Mouse (Mus musculus) kidney, embryonic 14.5 days (tissue): ENCODE results near the gene Hmgb1. TPM values are rescaled to one million over a fixed set of nuclear protein-coding genes. Genes with fewer than 3 reads are reported as not detected.

ENCODE experiments used
- ATAC-seq: fragments of 200-750 bp; cut with Nextera tagmentation; 2 replicates; pipeline ENCODE4 v1.8.0; 2017; ENCODE audit warnings: moderate number of reproducible peaks, mild to moderate bottlenecking, moderate TSS enrichment, moderate library complexity; ENCODE audit not compliant: low FRiP score, low TSS enrichment
- H3K27ac ChIP-seq: fragments of 300-500 bp; sonication (generic); 2 replicates; pipeline ENCODE4 v1.5.1; 2014; ENCODE audit warnings: low read depth, mild to moderate bottlenecking, low read length, moderate library complexity, mixed read lengths
- H3K27me3 ChIP-seq: fragments of 300-500 bp; sonication (generic); 2 replicates; pipeline ENCODE4 v1.6.1; 2014; ENCODE audit warnings: mild to moderate bottlenecking, low read length; ENCODE audit not compliant: control insufficient read depth, insufficient read depth
- H3K36me3 ChIP-seq: fragments of 300-500 bp; sonication (generic); 2 replicates; pipeline ENCODE4 v1.6.1; 2014; ENCODE audit warnings: low read length, mixed read lengths; ENCODE audit not compliant: control insufficient read depth, insufficient read depth
- H3K4me1 ChIP-seq: fragments of 300-500 bp; sonication (generic); 2 replicates; pipeline ENCODE4 v1.6.1; 2014; ENCODE audit warnings: low read length, mixed read lengths; ENCODE audit not compliant: control insufficient read depth, insufficient read depth
- H3K4me2 ChIP-seq: fragments of 300-500 bp; sonication (generic); replicated peaks from 2 replicates; pipeline ENCODE4 v1.6.1; 2014; ENCODE audit warnings: low read depth, mild to moderate bottlenecking, low read length
- H3K4me3 ChIP-seq: fragments of 300-500 bp; sonication (generic); 2 replicates; pipeline ENCODE4 v1.5.1; 2014; ENCODE audit warnings: mild to moderate bottlenecking, low read length
- H3K9ac ChIP-seq: fragments of 300-500 bp; sonication (generic); 2 replicates; pipeline ENCODE4 v1.6.1; 2014; ENCODE audit warnings: low read depth, mild to moderate bottlenecking, low read length, moderate library complexity
- H3K9me3 ChIP-seq: fragments of 300-500 bp; sonication (generic); 2 replicates; pipeline ENCODE4 v1.6.1; 2016; ENCODE audit warnings: low read length; ENCODE audit not compliant: control insufficient read depth
- WGBS: fragments of 180-500 bp; shearing (Covaris S2); extraction: QIAGEN DNeasy Blood & Tissue Kit; methylation state at CpG from one replicate; pipeline ENCODE4 v1.1.7; 2014; 5-methylcytosine and 5-hydroxymethylcytosine counted together
- polyA plus RNA-seq: library from polyadenylated mRNA; unstranded; fragments of >200 nt; fragmentation: Nextera tagmentation; extraction: Ambion mirVana; gene quantifications from 2 replicates; pipeline ENCODE4 v1.2.1, GENCODE M21; 2014

The Hmgb1 gene
- polyA plus RNA-seq, 1 experiment from 2014 or later, result 1,862 TPM

GRCm38 (mm10) chr5:149015335-149016201, 168.7 kb downstream of the Hmgb1 start:
- no peak overlapping the region for H3K27ac ChIP-seq
- H3K36me3 ChIP-seq, result no peaks in the 10 kb centered on the region
- 1% methylated on average over 32 of the region's 37 CpGs for WGBS
- peaks cover 13% of the 10 kb centered on the region for H3K4me1 ChIP-seq
- ATAC-seq, result peak; percentile 78
- H3K9ac ChIP-seq, result peak overlapping the region; percentile 78
- no peaks in the 10 kb centered on the region for H3K27me3 ChIP-seq
- H3K4me3 ChIP-seq, result peak overlapping the region; percentile 53
- peak overlapping the region; percentile 91 for H3K4me2 ChIP-seq
- no peaks in the 10 kb centered on the region for H3K9me3 ChIP-seq

GRCm38 (mm10) chr5:149014600-149015268, 169.6 kb downstream of the Hmgb1 start:
- Histone ChIP-seq H3K9ac (peak overlapping the region; percentile 78), H3K4me2 (peak overlapping the region; percentile 91), H3K4me1 (peaks cover 9% of the 10 kb centered on the region), H3K27me3 (no peaks in the 10 kb centered on the region), H3K27ac (no peak overlapping the region; the same call in 1 of the 2 replicates), H3K9me3 (no peaks in the 10 kb centered on the region), H3K4me3 (peak overlapping the region; percentile 53), H3K36me3 (no peaks in the 10 kb centered on the region)
- 12% methylated on average over 17 of the region's 17 CpGs for WGBS
- ATAC-seq, result peak; percentile 20; the same call in 1 of the 2 replicates

- Histone ChIP-seq H3K9ac (no peak overlapping the region), H3K27ac (no peak overlapping the region), H3K36me3 (no peaks in the 10 kb centered on the region), H3K27me3 (no peaks in the 10 kb centered on the region), H3K4me1 (peaks cover 9% of the 10 kb centered on the region), H3K4me3 (no peak overlapping the region), H3K9me3 (no peaks in the 10 kb centered on the region), H3K4me2 (no peak overlapping the region)
- ATAC-seq, result no peak
- 73% methylated on average over 7 of the region's 7 CpGs for WGBS
Observed at GRCm38 (mm10) chr5:149013817-149014508, 170.3 kb downstream of the Hmgb1 start.

GRCm38 (mm10) chr5:149009111-149009510, 175.2 kb downstream of the Hmgb1 start:
- ATAC-seq, result no peak
- H3K36me3 ChIP-seq, result no peaks in the 10 kb centered on the region
- H3K27me3 ChIP-seq, result no peaks in the 10 kb centered on the region
- H3K27ac ChIP-seq, result no peak overlapping the region
- no peak overlapping the region for H3K9ac ChIP-seq
- 93% methylated on average over 3 of the region's 3 CpGs for WGBS
- no peaks in the 10 kb centered on the region for H3K9me3 ChIP-seq
- H3K4me3 ChIP-seq, result no peak overlapping the region
- no peak overlapping the region for H3K4me2 ChIP-seq
- H3K4me1 ChIP-seq, result peaks cover 18% of the 10 kb centered on the region

- WGBS, result 58% methylated on average over 5 of the region's 5 CpGs
- Histone ChIP-seq H3K36me3 (no peaks in the 10 kb centered on the region), H3K9me3 (no peaks in the 10 kb centered on the region), H3K4me3 (peak overlapping the region; percentile 21; the same call in 1 of the 2 replicates), H3K4me1 (peaks cover 28% of the 10 kb centered on the region), H3K27ac (peak overlapping the region; percentile 73; the same call in 1 of the 2 replicates), H3K4me2 (peak overlapping the region; percentile 54), H3K27me3 (no peaks in the 10 kb centered on the region), H3K9ac (peak overlapping the region; percentile 55; the same call in 1 of the 2 replicates)
- ATAC-seq, result no peak
Observed at GRCm38 (mm10) chr5:149007295-149007646, 177.0 kb downstream of the Hmgb1 start.

GRCm38 (mm10) chr5:149006362-149007294, 177.7 kb downstream of the Hmgb1 start:
- peak overlapping the region; percentile 21 for H3K4me3 ChIP-seq
- whole genome bisulfite sequencing, result 8% methylated on average over 26 of the region's 26 CpGs

GRCm38 (mm10) chr5:149005701-149006361, 178.5 kb downstream of the Hmgb1 start:
- 55% methylated on average over 9 of the region's 9 CpGs for WGBS
- Histone ChIP-seq H3K9ac (no peak overlapping the region; the same call in 1 of the 2 replicates), H3K4me3 (no peak overlapping the region), H3K27me3 (no peaks in the 10 kb centered on the region), H3K27ac (no peak overlapping the region), H3K4me1 (peaks cover 36% of the 10 kb centered on the region), H3K4me2 (peak overlapping the region; percentile 54), H3K36me3 (no peaks in the 10 kb centered on the region), H3K9me3 (no peaks in the 10 kb centered on the region)
- ATAC-seq, result no peak; the same call in 1 of the 2 replicates

More at GRCm38 (mm10) chr5:149006362-149007294, 177.7 kb downstream of the Hmgb1 start:
- H3K27ac ChIP-seq, result peak overlapping the region; percentile 73
- H3K4me1 ChIP-seq, result peaks cover 35% of the 10 kb centered on the region
- no peaks in the 10 kb centered on the region for H3K36me3 ChIP-seq
- H3K9me3 ChIP-seq, result no peaks in the 10 kb centered on the region
- H3K27me3 ChIP-seq, result no peaks in the 10 kb centered on the region
- peak overlapping the region; percentile 55 for H3K9ac ChIP-seq
- ATAC-seq, result peak; percentile 78
- peak overlapping the region; percentile 54 for H3K4me2 ChIP-seq

- ATAC-seq, result peak; percentile 58
- WGBS, result 18% methylated on average over 9 of the region's 9 CpGs
- no peak overlapping the region for H3K9ac ChIP-seq
- peaks cover 36% of the 10 kb centered on the region for H3K4me1 ChIP-seq
- H3K4me2 ChIP-seq, result no peak overlapping the region
- H3K4me3 ChIP-seq, result no peak overlapping the region
- no peaks in the 10 kb centered on the region for H3K27me3 ChIP-seq
- H3K27ac ChIP-seq, result no peak overlapping the region
- no peaks in the 10 kb centered on the region for H3K9me3 ChIP-seq
- H3K36me3 ChIP-seq, result no peaks in the 10 kb centered on the region
Observed at GRCm38 (mm10) chr5:149005083-149005482, 179.2 kb downstream of the Hmgb1 start.
